Mouse (Mus musculus) CD4-positive, CD25-positive, alpha-beta regulatory T cell, adult 4 months (primary cell): Measurements from ENCODE around the gene Galntl6. TPM values are rescaled to one million over a fixed set of nuclear protein-coding genes. Genes with fewer than 3 reads are reported as not detected.
"Not testable (repeated sequence)": the region's sequence is repeated elsewhere in the genome, so short reads cannot be mapped to it uniquely, and the experiment has no call there.

Experiments
- ATAC-seq: one replicate; pipeline ENCODE4 v1.8.0; 2017
- polyA plus RNA-seq, 2 experiments: library from polyadenylated mRNA; unstranded; fragments of 100-300 nt; shearing (Covaris generic); gene quantifications; one replicate each; pipeline ENCODE4 v1.2.1; 2017

The Galntl6 gene
- polyA plus RNA-seq, 2 experiments from 2014 or later, result not detected

GRCm38 (mm10) chr8:58597834-58598233 is 314.6 kb downstream of the Galntl6 start:
- ATAC-seq, result no peak

- no peak for ATAC-seq
These were observed 337.1 kb downstream of the Galntl6 start for GRCm38 (mm10) chr8:58575346-58575745.

- ATAC-seq, result no peak
These were observed 344.4 kb downstream of the Galntl6 start for GRCm38 (mm10) chr8:58568086-58568485.

- ATAC-seq, result no peak
These were observed 346.3 kb downstream of the Galntl6 start for GRCm38 (mm10) chr8:58566115-58566514.

- ATAC-seq, result no peak
These were observed 376.7 kb downstream of the Galntl6 start for GRCm38 (mm10) chr8:58535781-58536180.

GRCm38 (mm10) chr8:58534631-58535030 is 377.8 kb downstream of the Galntl6 start:
- ATAC-seq, result no peak

GRCm38 (mm10) chr8:58523443-58523842 is 389.0 kb downstream of the Galntl6 start:
- no peak for ATAC-seq

- no peak for ATAC-seq
These were observed 390.5 kb downstream of the Galntl6 start for GRCm38 (mm10) chr8:58521932-58522331.

GRCm38 (mm10) chr8:58510516-58510915 is 401.9 kb downstream of the Galntl6 start:
- ATAC-seq, result no peak

- ATAC-seq, result no peak
These were observed 403.4 kb downstream of the Galntl6 start for GRCm38 (mm10) chr8:58509051-58509450.

GRCm38 (mm10) chr8:58487099-58487498 is 425.3 kb downstream of the Galntl6 start:
- no peak for ATAC-seq

- not testable (repeated sequence) for ATAC-seq
These were observed 449.1 kb downstream of the Galntl6 start for GRCm38 (mm10) chr8:58463342-58463741.

GRCm38 (mm10) chr8:58442696-58443095 is 469.7 kb downstream of the Galntl6 start:
- no peak for ATAC-seq

- ATAC-seq, result no peak
These were observed 494.0 kb downstream of the Galntl6 start for GRCm38 (mm10) chr8:58418481-58418880.

GRCm38 (mm10) chr8:58417551-58417950 is 494.9 kb downstream of the Galntl6 start:
- ATAC-seq, result no peak

- no peak for ATAC-seq
These were observed 515.9 kb downstream of the Galntl6 start for GRCm38 (mm10) chr8:58396500-58396899.

- no peak for ATAC-seq
These were observed 516.6 kb downstream of the Galntl6 start for GRCm38 (mm10) chr8:58395879-58396278.

GRCm38 (mm10) chr8:58372389-58372788 is 540.1 kb downstream of the Galntl6 start:
- ATAC-seq, result no peak

GRCm38 (mm10) chr8:58371979-58372378 is 540.5 kb downstream of the Galntl6 start:
- no peak for ATAC-seq

GRCm38 (mm10) chr8:58331151-58331550 is 581.3 kb downstream of the Galntl6 start:
- no peak for ATAC-seq

- no peak for ATAC-seq
These were observed 599.0 kb downstream of the Galntl6 start for GRCm38 (mm10) chr8:58313482-58313881.

- ATAC-seq, result no peak
These were observed 621.0 kb downstream of the Galntl6 start for GRCm38 (mm10) chr8:58291487-58291886.

GRCm38 (mm10) chr8:58290080-58290479 is 622.4 kb downstream of the Galntl6 start:
- ATAC-seq, result no peak

GRCm38 (mm10) chr8:58265485-58265884 is 647.0 kb downstream of the Galntl6 start:
- no peak for ATAC-seq

GRCm38 (mm10) chr8:58258577-58259315 is 653.7 kb downstream of the Galntl6 start:
- ATAC-seq, result no peak
